Mouse (Mus musculus): Measurements from ENCODE around the gene Sh2d6.

DNA sequence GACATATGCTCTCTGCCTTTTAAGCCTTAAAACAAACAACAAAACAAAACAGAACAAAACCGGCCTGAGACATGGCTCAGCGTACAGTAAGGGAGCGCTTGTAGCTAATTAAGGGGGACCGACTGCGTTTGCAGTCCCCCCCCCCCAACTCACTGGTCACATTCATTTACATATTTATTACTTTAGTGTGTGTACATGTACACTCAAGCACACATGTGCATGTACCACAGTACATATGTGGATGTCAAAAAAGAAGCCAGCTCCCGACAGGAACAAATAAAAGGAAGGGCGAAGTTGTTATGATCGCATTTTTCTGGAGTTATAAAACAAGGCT is 31.5 kb upstream of the Sh2d6 start:
- no peak for TF ChIP-seq CTCF (IDR thresholded peaks at IDR 0.05; ENCODE audit: insufficient read depth, low read depth, low read length)
- no peak for TF ChIP-seq POLR2A (IDR thresholded peaks at IDR 0.05; ENCODE audit: insufficient read depth, low read depth, low read length)

Measured in olfactory bulb, adult 2 months (tissue).